8 mouse cellular contexts compared by ENCODE assay signal in the genomic region with DNA sequence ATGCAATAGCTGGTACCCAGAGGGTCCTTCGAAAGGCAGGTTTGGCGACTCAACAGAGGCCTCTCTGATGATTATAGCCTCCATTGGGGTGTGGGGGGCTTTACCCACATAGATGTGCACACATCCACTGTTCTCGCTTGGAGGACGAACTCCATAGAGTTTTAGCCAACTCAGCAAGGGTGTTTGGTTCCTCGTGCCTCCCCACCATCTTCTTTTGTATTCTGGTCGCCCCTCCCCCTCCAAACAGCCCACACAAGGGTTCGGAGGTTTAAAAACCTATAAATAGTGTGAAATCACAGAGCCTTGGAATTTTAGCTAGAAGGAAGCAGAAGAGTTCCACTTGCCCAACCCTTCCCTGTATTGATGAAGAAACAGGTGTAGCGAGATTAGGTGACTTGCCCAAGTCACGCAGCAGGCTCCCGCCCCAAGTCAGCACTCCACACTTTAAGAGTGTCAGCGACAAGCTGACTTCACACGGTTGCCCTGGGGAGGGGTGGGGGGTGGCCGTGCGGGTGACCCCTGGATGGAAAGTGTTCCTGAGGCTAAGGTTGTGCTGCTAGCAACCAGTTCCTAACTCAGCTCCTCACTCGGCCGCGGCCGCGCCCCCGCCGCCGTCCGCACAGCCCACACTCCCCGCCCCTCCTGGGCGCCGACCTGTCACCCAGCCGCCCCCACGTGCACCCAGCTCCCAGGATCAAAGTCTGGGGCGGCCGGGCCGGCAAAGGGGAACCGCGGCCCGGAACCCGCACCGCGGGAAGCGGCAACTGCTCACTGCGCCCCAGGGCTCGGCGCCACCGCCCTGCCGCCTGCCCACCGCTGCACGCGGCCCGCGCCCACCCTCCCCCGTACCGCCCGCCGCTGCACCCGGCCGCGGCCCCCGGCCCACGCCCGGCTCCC. TPM values are rescaled to one million over a fixed set of nuclear protein-coding genes. Genes with fewer than 3 reads are reported as not detected.
DNase-seq lines count a peak whose midpoint lies in the region; ATAC-seq and TF ChIP-seq lines count a peak whose summit lies in the region.

No protein-coding gene starts in this region.

- WGBS in hindbrain, embryonic 12.5 days = 4% methylated on average over 40 of the region's 58 CpGs
- WGBS in limb, embryonic 14.5 days = 7% methylated on average over 23 of the region's 58 CpGs
- 5% methylated on average over 30 of the region's 58 CpGs for WGBS in midbrain, embryonic 15.5 days

- peak overlapping the region; percentile 66 for H3K4me3 ChIP-seq in hindbrain, embryonic 12.5 days
- peak overlapping the region; percentile 88 for H3K4me3 ChIP-seq in limb, embryonic 14.5 days (replicated peaks; ENCODE audit: low read length)
- H3K4me3 ChIP-seq in midbrain, embryonic 15.5 days = peak overlapping the region; percentile 87

- no peaks in the 10 kb centered on the region for H3K9me3 ChIP-seq in hindbrain, embryonic 12.5 days (replicated peaks)
- H3K9me3 ChIP-seq in limb, embryonic 14.5 days (ENCODE audit: control insufficient read depth, low read length) = no peaks in the 10 kb centered on the region
- H3K9me3 ChIP-seq in midbrain, embryonic 15.5 days = no peaks in the 10 kb centered on the region

- TF ChIP-seq POLR2A in limb, embryonic 14.5 days (IDR thresholded peaks at IDR 0.05; ENCODE audit: borderline replicate concordance, extremely low read depth, insufficient read depth, insufficient read length) = no peak

- no peak overlapping the region; the same call in 1 of the 2 replicates for H3K27ac ChIP-seq in hindbrain, embryonic 12.5 days
- H3K27ac ChIP-seq in limb, embryonic 14.5 days (replicated peaks; ENCODE audit: low read depth, low read length) = no peak overlapping the region
- peak overlapping the region; percentile 61 for H3K27ac ChIP-seq in midbrain, embryonic 15.5 days

- peak overlapping the region; percentile 73 for H3K9ac ChIP-seq in hindbrain, embryonic 12.5 days
- peak overlapping the region; percentile 68 for H3K9ac ChIP-seq in limb, embryonic 14.5 days (ENCODE audit: low read depth, low read length, severe bottlenecking)
- peak overlapping the region; percentile 65 for H3K9ac ChIP-seq in midbrain, embryonic 15.5 days

- peaks cover 8% of the 10 kb centered on the region for H3K36me3 ChIP-seq in hindbrain, embryonic 12.5 days
- H3K36me3 ChIP-seq in limb, embryonic 14.5 days (ENCODE audit: control insufficient read depth, insufficient read depth, low read length) = peaks cover 9% of the 10 kb centered on the region
- no peaks in the 10 kb centered on the region for H3K36me3 ChIP-seq in midbrain, embryonic 15.5 days (replicated peaks)

- peak; percentile 5 for ATAC-seq in CD4-positive, CD25-positive, alpha-beta regulatory T cell, adult 4 months
- ATAC-seq in common myeloid progenitor, adult 5-6 weeks (replicated peaks; ENCODE audit: low read depth, poor library complexity, severe bottlenecking) = peak; percentile 59
- peak; percentile 64 for ATAC-seq in hindbrain, embryonic 12.5 days (ENCODE audit: low FRiP score)
- peak; percentile 64 for ATAC-seq in limb, embryonic 14.5 days (ENCODE audit: low FRiP score, low read depth)
- ATAC-seq in midbrain, embryonic 15.5 days (replicated peaks) = peak; percentile 53

- H3K27me3 ChIP-seq in hindbrain, embryonic 12.5 days = no peaks in the 10 kb centered on the region
- no peaks in the 10 kb centered on the region for H3K27me3 ChIP-seq in limb, embryonic 14.5 days (ENCODE audit: control insufficient read depth, insufficient read depth, low read length)
- 0 out of 2 replicates have a peak, but pooled peaks cover 3% of the 10 kb centered on the region for H3K27me3 ChIP-seq in midbrain, embryonic 15.5 days (replicated peaks)

- H3K4me1 ChIP-seq in hindbrain, embryonic 12.5 days = peaks cover 36% of the 10 kb centered on the region
- H3K4me1 ChIP-seq in limb, embryonic 14.5 days (ENCODE audit: control insufficient read depth, insufficient read depth, low read length) = peaks cover 20% of the 10 kb centered on the region
- H3K4me1 ChIP-seq in midbrain, embryonic 15.5 days = peaks cover 37% of the 10 kb centered on the region

- peak overlapping the region; percentile 74 for H3K4me2 ChIP-seq in hindbrain, embryonic 12.5 days (replicated peaks)
- H3K4me2 ChIP-seq in limb, embryonic 14.5 days (replicated peaks; ENCODE audit: low read depth, low read length, severe bottlenecking) = peak overlapping the region; percentile 93
- peak overlapping the region; percentile 63 for H3K4me2 ChIP-seq in midbrain, embryonic 15.5 days

- peak; percentile 16 for DNase-seq in embryo, embryonic 10.5 days (ENCODE audit: low spot score)
- DNase-seq in embryo, embryonic 9.5 days (ENCODE audit: extremely low spot score) = no peak
- peak; percentile 23 for DNase-seq in limb, embryonic 14.5 days (ENCODE audit: low spot score)
- no peak for DNase-seq in frontal cortex, adult 2 months (ENCODE audit: extremely low spot score in 1 of 2, low spot score in 1 of 2)

RNA-seq across cellular contexts. Expression of gene Slc30a1, which starts 0.7 kb away (rescaled TPM):
- 1 to 10 TPM; 1.4 to 1.8 TPM for polyA plus RNA-seq in CD4-positive, CD25-positive, alpha-beta regulatory T cell, adult 4 months (2017; shearing (Covaris generic))
- total RNA-seq in common myeloid progenitor, adult 5-6 weeks (2017) = 5.0 and 6.7 TPM in 2 replicates
- 4.6 and 4.9 TPM in 2 replicates for polyA plus RNA-seq in hindbrain, embryonic 12.5 days (2016; fragmentation: Nextera tagmentation; extraction: Ambion mirVana)
- polyA plus RNA-seq in limb, embryonic 14.5 days (2012; rRNA removed) = 6.7 and 7.3 TPM in 2 replicates
- 3.2 and 3.6 TPM in 2 replicates for polyA plus RNA-seq in limb, embryonic 14.5 days (2014; fragmentation: Nextera tagmentation; extraction: Ambion mirVana)
- 3.7 and 4.3 TPM in 2 replicates for polyA plus RNA-seq in midbrain, embryonic 15.5 days (2015; fragmentation: Nextera tagmentation; extraction: Ambion mirVana)
- polyA plus RNA-seq in frontal cortex, adult 2 months (2012; rRNA removed) = 22.3 and 22.9 TPM in 2 replicates

Comparison
In these comparisons a context has a peak if more than half of its experiments do, and no peak if none do; other contexts are left out.
1. DNase-seq: peak in embryo, embryonic 10.5 days (single experiment) and limb, embryonic 14.5 days (single experiment); none in embryo, embryonic 9.5 days (single experiment) and frontal cortex, adult 2 months (0 of 2).
2. ATAC-seq: peak in every context shown above with its lines; median percentile 64 in hindbrain, embryonic 12.5 days; 64 in limb, embryonic 14.5 days; 59 in common myeloid progenitor, adult 5-6 weeks; 53 in midbrain, embryonic 15.5 days; 5 in CD4-positive, CD25-positive, alpha-beta regulatory T cell, adult 4 months.
3. Peak in every context shown above with its lines, with median percentiles within 50 percentile points of each other: H3K4me2 ChIP-seq, H3K4me3 ChIP-seq and H3K9ac ChIP-seq.